In the genomic region with DNA sequence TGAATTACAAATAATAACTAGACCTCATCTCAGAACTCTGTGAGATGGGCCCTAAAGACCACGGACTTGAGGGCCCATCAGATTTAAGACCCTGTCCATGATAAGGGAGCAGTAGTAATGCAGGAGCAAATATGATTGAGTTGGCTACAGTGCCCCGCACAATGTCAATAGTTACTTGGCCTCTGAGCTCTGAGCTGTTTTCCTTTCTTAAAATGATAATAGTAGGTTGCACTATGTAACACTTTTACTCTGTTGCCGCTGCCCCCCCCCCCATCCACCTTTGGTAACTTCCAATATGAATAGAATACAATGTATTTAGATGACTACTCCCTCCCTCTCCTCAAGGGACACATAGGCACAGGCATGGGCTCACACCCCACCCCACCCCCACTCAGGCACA, we compare ENCODE assay signal across 20 mouse cellular contexts. TPM values are rescaled to one million over a fixed set of nuclear protein-coding genes. Genes with fewer than 3 reads are reported as not detected.
"Had no signal": no experiment of that assay in that cellular context is flagged by ENCODE, and none has a peak within 500 bp of the region (broad histone marks: within the 10 kb centered on the region; RNA-seq: fewer than 3 reads in every experiment).

No protein-coding gene starts in this region.

- DNase-seq: forebrain, postnatal 0 days; gastrocnemius, postnatal 14 days; gastrocnemius, postnatal 36 days; heart, adult 2 months; heart, postnatal 14 days; heart, postnatal 36 days; kidney, postnatal 14 days; liver, embryonic 13.5 days had no signal

- H3K4me2 ChIP-seq: heart, embryonic 11.5 days; heart, embryonic 13.5 days; heart, embryonic 15.5 days; hindbrain, embryonic 13.5 days; hindbrain, embryonic 15.5 days; limb, embryonic 12.5 days; liver, embryonic 11.5 days; liver, embryonic 13.5 days had no signal

- H3K4me3 ChIP-seq: heart, adult 2 months; heart, embryonic 13.5 days; heart, embryonic 15.5 days; hindbrain, embryonic 13.5 days; hindbrain, embryonic 15.5 days; left cerebral cortex, adult 2 months; limb, embryonic 10.5 days; limb, embryonic 12.5 days; liver, embryonic 13.5 days had no signal

- H3K9me3 ChIP-seq: heart, embryonic 13.5 days; heart, embryonic 15.5 days; hindbrain, embryonic 13.5 days; hindbrain, embryonic 15.5 days; limb, embryonic 10.5 days; limb, embryonic 12.5 days; liver, embryonic 13.5 days had no signal

- H3K27ac ChIP-seq: heart, adult 2 months; heart, embryonic 13.5 days; heart, embryonic 15.5 days; hindbrain, embryonic 13.5 days; hindbrain, embryonic 15.5 days; hindbrain, postnatal 0 days; left cerebral cortex, adult 2 months; limb, embryonic 12.5 days; liver, embryonic 13.5 days had no signal

- H3K9ac ChIP-seq: forebrain, postnatal 0 days; heart, embryonic 13.5 days; heart, embryonic 15.5 days; hindbrain, embryonic 13.5 days; hindbrain, embryonic 15.5 days; limb, embryonic 12.5 days; liver, embryonic 13.5 days had no signal

- ATAC-seq: forebrain, postnatal 0 days; hindbrain, postnatal 0 days; intestine, embryonic 16.5 days had no signal

- H3K27me3 ChIP-seq: heart, embryonic 13.5 days; heart, embryonic 15.5 days; hindbrain, embryonic 13.5 days; hindbrain, embryonic 15.5 days; limb, embryonic 12.5 days; liver, embryonic 13.5 days had no signal

- H3K4me1 ChIP-seq: hindbrain, embryonic 13.5 days; hindbrain, embryonic 15.5 days; liver, embryonic 13.5 days had no signal

RNA-seq across cellular contexts. Expression of gene Tmem156, which starts 59.3 kb away (rescaled TPM):
- total RNA-seq: gastrocnemius, adult 18-20 months; gastrocnemius, postnatal 14 days; gastrocnemius, postnatal 36 days had no signal
- polyA plus RNA-seq: heart, adult 2 months; heart, embryonic 11.5 days; heart, embryonic 13.5 days; heart, embryonic 15.5 days; hindbrain, embryonic 13.5 days; hindbrain, embryonic 15.5 days; limb, embryonic 10.5 days; limb, embryonic 12.5 days had no signal
